Mouse (Mus musculus) neural tube, embryonic 11.5 days (tissue): ENCODE results near the gene Cnppd1. TPM values are rescaled to one million over a fixed set of nuclear protein-coding genes. Genes with fewer than 3 reads are reported as not detected.

Experiments
- ATAC-seq: fragments of 200-750 bp; cut with Nextera tagmentation; 2 replicates; pipeline ENCODE4 v1.8.0; 2017; ENCODE audit warnings: moderate number of reproducible peaks, mild to moderate bottlenecking, moderate TSS enrichment, moderate library complexity; ENCODE audit not compliant: insufficient read depth, low FRiP score, low TSS enrichment
- DNase-seq: peaks from one replicate; pipeline ENCODE4 v3.0.0-alpha.2; 2015; ENCODE audit warnings: low spot score
- H3K27ac ChIP-seq: fragments of 300-500 bp; sonication (generic); 2 replicates; pipeline ENCODE4 v1.5.1; 2014; ENCODE audit warnings: low read depth, mild to moderate bottlenecking, low read length
- H3K27me3 ChIP-seq: fragments of 300-500 bp; sonication (generic); 2 replicates; pipeline ENCODE4 v1.6.1; 2014; ENCODE audit warnings: mild to moderate bottlenecking, low read length, mixed read lengths; ENCODE audit not compliant: control insufficient read depth, insufficient read depth
- H3K36me3 ChIP-seq: fragments of 300-500 bp; sonication (generic); 2 replicates; pipeline ENCODE4 v1.6.1; 2014; ENCODE audit warnings: mild to moderate bottlenecking, low read length, moderate library complexity, mixed read lengths; ENCODE audit not compliant: control insufficient read depth, insufficient read depth
- H3K4me1 ChIP-seq: fragments of 300-500 bp; sonication (generic); 2 replicates; pipeline ENCODE4 v1.6.1; 2014; ENCODE audit warnings: low read length, mixed read lengths; ENCODE audit not compliant: control insufficient read depth, insufficient read depth
- H3K4me2 ChIP-seq: fragments of 300-500 bp; sonication (generic); 2 replicates; pipeline ENCODE4 v1.6.1; 2014; ENCODE audit warnings: low read depth, mild to moderate bottlenecking, moderate library complexity
- H3K4me3 ChIP-seq: fragments of 300-500 bp; sonication (generic); 2 replicates; pipeline ENCODE4 v1.5.1; 2014; ENCODE audit warnings: low read depth, low read length
- H3K9ac ChIP-seq: fragments of 300-500 bp; sonication (generic); 2 replicates; pipeline ENCODE4 v1.6.1; 2014; ENCODE audit warnings: mild to moderate bottlenecking, low read length
- H3K9me3 ChIP-seq: fragments of 300-500 bp; sonication (generic); 2 replicates; pipeline ENCODE4 v1.6.1; 2016; ENCODE audit warnings: low read length; ENCODE audit not compliant: control insufficient read depth
- WGBS: fragments of 180-500 bp; shearing (Covaris S2); extraction: QIAGEN DNeasy Blood & Tissue Kit; methylation state at CpG from one replicate; pipeline ENCODE4 v1.1.7; 2014; 5-methylcytosine and 5-hydroxymethylcytosine counted together
- polyA plus RNA-seq: library from polyadenylated mRNA; unstranded; fragments of >200 nt; fragmentation: Nextera tagmentation; extraction: Ambion mirVana; gene quantifications from 2 replicates; pipeline ENCODE4 v1.2.1, GENCODE M21; 2014

Cnppd1 gene
- polyA plus RNA-seq, 1 experiment from 2014 or later: 58.4 TPM

GRCm38 (mm10) chr1:75159540-75160255 lies 17.2 kb upstream of the Cnppd1 start:
- DNase-seq (no peak), ATAC-seq (no peak)
- Histone ChIP-seq H3K27me3 (no peaks in the 10 kb centered on the region), H3K4me1 (no peaks in the 10 kb centered on the region), H3K27ac (no peak overlapping the region), H3K9ac (no peak overlapping the region), H3K9me3 (no peaks in the 10 kb centered on the region), H3K4me2 (no peak overlapping the region), H3K36me3 (no peaks in the 10 kb centered on the region), H3K4me3 (no peak overlapping the region)
- WGBS: 77% methylated on average over 5 of the region's 5 CpGs

- Histone ChIP-seq H3K27me3 (no peaks in the 10 kb centered on the region), H3K9ac (no peak overlapping the region), H3K4me1 (no peaks in the 10 kb centered on the region), H3K36me3 (no peaks in the 10 kb centered on the region), H3K4me2 (no peak overlapping the region), H3K4me3 (no peak overlapping the region), H3K9me3 (no peaks in the 10 kb centered on the region), H3K27ac (no peak overlapping the region)
- DNase-seq (no peak), ATAC-seq (no peak)
These were observed 16.5 kb upstream of the Cnppd1 start for GRCm38 (mm10) chr1:75158990-75159389.

- Histone ChIP-seq H3K4me1 (no peaks in the 10 kb centered on the region), H3K4me2 (no peak overlapping the region), H3K9me3 (no peaks in the 10 kb centered on the region), H3K27me3 (no peaks in the 10 kb centered on the region), H3K4me3 (no peak overlapping the region), H3K9ac (no peak overlapping the region), H3K27ac (no peak overlapping the region), H3K36me3 (no peaks in the 10 kb centered on the region)
- WGBS: 75% methylated on average over 3 of the region's 3 CpGs
- DNase-seq (no peak), ATAC-seq (no peak)
These were observed 13.3 kb upstream of the Cnppd1 start for GRCm38 (mm10) chr1:75155837-75156236.

- Histone ChIP-seq H3K9ac (no peak overlapping the region), H3K27me3 (no peaks in the 10 kb centered on the region), H3K9me3 (no peaks in the 10 kb centered on the region), H3K4me1 (peaks cover 2% of the 10 kb centered on the region; the same call in 1 of the 2 replicates), H3K4me2 (no peak overlapping the region), H3K27ac (no peak overlapping the region), H3K4me3 (no peak overlapping the region), H3K36me3 (peaks cover 10% of the 10 kb centered on the region)
- WGBS: 90% methylated on average over 4 of the region's 4 CpGs
- ATAC-seq (no peak), DNase-seq (no peak)
These were observed 6.2 kb upstream of the Cnppd1 start for GRCm38 (mm10) chr1:75148727-75149126.

GRCm38 (mm10) chr1:75147411-75148135 lies 5.1 kb upstream of the Cnppd1 start:
- no peak for DNase-seq
- Histone ChIP-seq H3K9ac (no peak overlapping the region), H3K4me3 (no peak overlapping the region), H3K4me1 (peaks cover 4% of the 10 kb centered on the region; the same call in 1 of the 2 replicates), H3K27me3 (no peaks in the 10 kb centered on the region), H3K27ac (no peak overlapping the region), H3K36me3 (peaks cover 10% of the 10 kb centered on the region), H3K9me3 (no peaks in the 10 kb centered on the region), H3K4me2 (no peak overlapping the region)
- WGBS: 85% methylated on average over 7 of the region's 7 CpGs
- ATAC-seq: no peak

- no peak overlapping the region for H3K4me2 ChIP-seq
- DNase-seq: no peak
- WGBS: 91% methylated on average over 3 of the region's 3 CpGs
- no peaks in the 10 kb centered on the region for H3K27me3 ChIP-seq
- peaks cover 10% of the 10 kb centered on the region for H3K36me3 ChIP-seq
- H3K9me3 ChIP-seq: no peaks in the 10 kb centered on the region
- H3K4me3 ChIP-seq: no peak overlapping the region
- no peak overlapping the region for H3K9ac ChIP-seq
- no peak overlapping the region for H3K27ac ChIP-seq
- H3K4me1 ChIP-seq: peaks cover 11% of the 10 kb centered on the region; the same call in 1 of the 2 replicates
- ATAC-seq: no peak
These were observed 3.1 kb upstream of the Cnppd1 start for GRCm38 (mm10) chr1:75145589-75145988.

- peak; percentile 60 for DNase-seq
- Histone ChIP-seq H3K9ac (peak overlapping the region; percentile 92), H3K36me3 (peaks cover 11% of the 10 kb centered on the region), H3K4me1 (peaks cover 16% of the 10 kb centered on the region; the same call in 1 of the 2 replicates), H3K27me3 (no peaks in the 10 kb centered on the region), H3K9me3 (no peaks in the 10 kb centered on the region), H3K27ac (peak overlapping the region; percentile 64; the same call in 1 of the 2 replicates), H3K4me3 (peak overlapping the region; percentile 86), H3K4me2 (peak overlapping the region; percentile 98)
- under 1% methylated on average over 53 of the region's 53 CpGs for WGBS
- ATAC-seq: no peak
These were observed 873 bp downstream of the Cnppd1 start for GRCm38 (mm10) chr1:75141486-75142190.

GRCm38 (mm10) chr1:75140601-75141190 lies 1.8 kb downstream of the Cnppd1 start:
- no peaks in the 10 kb centered on the region for H3K27me3 ChIP-seq
- H3K9ac ChIP-seq: peak overlapping the region; percentile 92
- H3K4me3 ChIP-seq: peak overlapping the region; percentile 86
- 64% methylated on average over 4 of the region's 4 CpGs for WGBS
- no peaks in the 10 kb centered on the region for H3K9me3 ChIP-seq
- peaks cover 9% of the 10 kb centered on the region; the same call in 1 of the 2 replicates for H3K36me3 ChIP-seq
- DNase-seq: no peak
- peak overlapping the region; percentile 98 for H3K4me2 ChIP-seq
- peaks cover 16% of the 10 kb centered on the region; the same call in 1 of the 2 replicates for H3K4me1 ChIP-seq
- no peak for ATAC-seq
- no peak overlapping the region for H3K27ac ChIP-seq
